Mouse (Mus musculus) stomach, embryonic 14.5 days (tissue): ENCODE measurements around the gene Gjd3. TPM values are rescaled to one million over a fixed set of nuclear protein-coding genes. Genes with fewer than 3 reads are reported as not detected.

Experiments
- ATAC-seq: fragments of 200-750 bp; cut with Nextera tagmentation; 2 replicates; pipeline ENCODE4 v1.8.0; 2017; ENCODE audit warnings: low read depth, moderate TSS enrichment; ENCODE audit not compliant: insufficient number of reproducible peaks, insufficient read depth, low FRiP score
- H3K27ac ChIP-seq: fragments of 300-500 bp; sonication (generic); 2 replicates; pipeline ENCODE4 v1.5.1; 2014; ENCODE audit warnings: mild to moderate bottlenecking, low read length, moderate library complexity, mixed read lengths
- H3K27me3 ChIP-seq: fragments of 300-500 bp; sonication (generic); 2 replicates; pipeline ENCODE4 v1.6.1; 2014; ENCODE audit warnings: low read length, control low read depth, mixed read lengths; ENCODE audit not compliant: control insufficient read depth, insufficient read depth
- H3K36me3 ChIP-seq: fragments of 300-500 bp; sonication (generic); 2 replicates; pipeline ENCODE4 v1.6.1; 2014; ENCODE audit warnings: mild to moderate bottlenecking, control low read depth, low read length, moderate library complexity, mixed read lengths; ENCODE audit not compliant: control insufficient read depth, insufficient read depth
- H3K4me1 ChIP-seq: fragments of 300-500 bp; sonication (generic); 2 replicates; pipeline ENCODE4 v1.6.1; 2014; ENCODE audit warnings: low read length, control low read depth, mixed read lengths; ENCODE audit not compliant: control insufficient read depth, insufficient read depth
- H3K4me2 ChIP-seq: fragments of 300-500 bp; sonication (generic); replicated peaks from 2 replicates; pipeline ENCODE4 v1.6.1; 2014; ENCODE audit warnings: low read depth, low read length, control low read depth
- H3K4me3 ChIP-seq: fragments of 300-500 bp; sonication (generic); 2 replicates; pipeline ENCODE4 v1.5.1; 2014; ENCODE audit warnings: low read depth, low read length, control low read depth
- H3K9ac ChIP-seq: fragments of 300-500 bp; sonication (generic); replicated peaks from 2 replicates; pipeline ENCODE4 v1.6.1; 2014; ENCODE audit warnings: low read depth, mild to moderate bottlenecking, control low read depth, low read length, moderate library complexity, mixed read lengths
- H3K9me3 ChIP-seq: fragments of 300-500 bp; sonication (generic); 2 replicates; pipeline ENCODE4 v1.6.1; 2016; ENCODE audit warnings: low read depth, low read length, control low read depth; ENCODE audit not compliant: control insufficient read depth
- WGBS: fragments of 180-500 bp; shearing (Covaris S2); extraction: QIAGEN DNeasy Blood & Tissue Kit; methylation state at CpG from one replicate; pipeline ENCODE4 v1.1.7; 2014; 5-methylcytosine and 5-hydroxymethylcytosine counted together
- polyA plus RNA-seq: library from polyadenylated mRNA; unstranded; fragments of >200 nt; fragmentation: Nextera tagmentation; extraction: Ambion mirVana; gene quantifications from 2 replicates; pipeline ENCODE4 v1.2.1, GENCODE M21; 2014

Gjd3 gene
- polyA plus RNA-seq, 1 experiment from 2014 or later = not detected

- H3K4me2 ChIP-seq = no peak overlapping the region
- H3K27me3 ChIP-seq = no peaks in the 10 kb centered on the region
- peaks cover 8% of the 10 kb centered on the region for H3K36me3 ChIP-seq
- 81% methylated on average over 7 of the region's 7 CpGs for whole genome bisulfite sequencing
- H3K4me1 ChIP-seq = peaks cover 76% of the 10 kb centered on the region
- H3K4me3 ChIP-seq = no peak overlapping the region
- H3K9ac ChIP-seq = no peak overlapping the region
- ATAC-seq = no peak
- H3K9me3 ChIP-seq = no peaks in the 10 kb centered on the region
- H3K27ac ChIP-seq = no peak overlapping the region; the same call in 1 of the 2 replicates
Observed at GRCm38 (mm10) chr11:98949958-98950460, 32.8 kb downstream of the Gjd3 start.

- no peak overlapping the region for H3K9ac ChIP-seq
- peaks cover 8% of the 10 kb centered on the region for H3K36me3 ChIP-seq
- no peak for ATAC-seq
- no peak overlapping the region for H3K27ac ChIP-seq
- H3K9me3 ChIP-seq = no peaks in the 10 kb centered on the region
- H3K27me3 ChIP-seq = no peaks in the 10 kb centered on the region
- no peak overlapping the region for H3K4me2 ChIP-seq
- peaks cover 76% of the 10 kb centered on the region for H3K4me1 ChIP-seq
- no peak overlapping the region for H3K4me3 ChIP-seq
- WGBS = 54% methylated on average over 12 of the region's 12 CpGs
Observed at GRCm38 (mm10) chr11:98949242-98949957, 33.4 kb downstream of the Gjd3 start.

DNA sequence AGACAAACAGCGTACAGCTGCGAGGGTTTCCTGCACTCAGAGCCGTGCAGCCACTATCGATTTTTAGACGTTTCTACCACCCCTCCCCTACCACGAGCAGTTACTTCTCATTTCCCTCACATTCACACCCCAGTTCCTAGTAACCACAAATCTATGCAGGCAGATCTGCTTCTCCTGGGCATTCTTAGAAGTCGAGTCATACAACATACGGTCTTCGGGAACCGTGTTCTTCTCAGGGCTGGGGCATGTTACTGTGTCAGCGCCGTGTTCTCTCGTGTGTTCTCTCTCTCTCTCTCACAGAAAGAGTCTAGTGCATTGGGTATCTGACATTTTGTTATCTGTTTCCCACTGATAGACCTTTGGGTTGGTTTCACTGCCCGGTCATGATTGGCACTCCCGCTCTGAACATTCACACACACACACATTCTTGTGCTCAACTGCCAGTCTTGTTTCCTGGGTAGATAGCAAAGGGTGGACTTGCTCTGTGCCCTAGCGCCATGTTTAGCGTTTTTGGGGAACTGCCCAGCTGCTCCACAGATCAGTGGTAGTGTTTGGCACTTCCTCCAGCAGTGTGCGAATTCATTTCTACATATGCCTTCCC, 34.7 kb downstream of the Gjd3 start:
- Histone ChIP-seq H3K4me1 (peaks cover 78% of the 10 kb centered on the region), H3K9me3 (no peaks in the 10 kb centered on the region), H3K27ac (peak overlapping the region; percentile 67; the same call in 1 of the 2 replicates), H3K27me3 (no peaks in the 10 kb centered on the region), H3K36me3 (peaks cover 8% of the 10 kb centered on the region), H3K4me3 (no peak overlapping the region), H3K4me2 (no peak overlapping the region), H3K9ac (0 out of 2 replicates have a peak overlapping the region, but pooled peaks have one; percentile 6)
- WGBS = 51% methylated on average over 18 of the region's 18 CpGs
- no peak for ATAC-seq

DNA sequence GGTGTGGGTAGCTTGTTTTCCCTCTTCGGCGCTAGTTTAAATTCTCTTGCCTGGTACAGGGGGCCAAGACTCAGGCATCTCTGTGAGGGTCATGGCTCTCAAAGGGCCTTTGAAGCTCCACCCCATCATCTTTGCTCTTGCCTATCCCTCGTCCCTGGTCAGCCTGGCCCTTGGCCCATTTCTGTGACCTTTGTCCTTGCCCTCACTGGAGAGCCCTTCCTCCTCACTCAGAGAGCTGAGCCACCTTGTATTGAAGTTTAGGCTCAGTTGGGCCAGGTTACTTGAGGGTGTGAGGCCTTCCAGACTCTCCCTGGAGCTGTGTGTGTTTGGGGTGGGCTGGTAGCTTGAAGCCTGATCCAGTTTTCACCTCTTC, 37.2 kb downstream of the Gjd3 start:
- Histone ChIP-seq H3K4me1 (peaks cover 85% of the 10 kb centered on the region), H3K4me2 (no peak overlapping the region), H3K9ac (no peak overlapping the region), H3K27ac (peak overlapping the region; percentile 40; the same call in 1 of the 2 replicates), H3K4me3 (peak overlapping the region; percentile 8; the same call in 1 of the 2 replicates), H3K9me3 (no peaks in the 10 kb centered on the region), H3K27me3 (no peaks in the 10 kb centered on the region), H3K36me3 (peaks cover 7% of the 10 kb centered on the region)
- ATAC-seq = no peak
- WGBS = 53% methylated on average over 3 of the region's 3 CpGs

- no peak for ATAC-seq
- Histone ChIP-seq H3K9ac (no peak overlapping the region; the same call in 1 of the 2 replicates), H3K27me3 (no peaks in the 10 kb centered on the region), H3K4me1 (peaks cover 85% of the 10 kb centered on the region), H3K9me3 (no peaks in the 10 kb centered on the region), H3K4me2 (peak overlapping the region; percentile 19; the same call in 1 of the 2 replicates), H3K27ac (peak overlapping the region; percentile 96), H3K36me3 (peaks cover 1% of the 10 kb centered on the region), H3K4me3 (peak overlapping the region; percentile 8; the same call in 1 of the 2 replicates)
- WGBS = 24% methylated on average over 11 of the region's 11 CpGs
Observed at GRCm38 (mm10) chr11:98944897-98945604, 37.8 kb downstream of the Gjd3 start.

DNA sequence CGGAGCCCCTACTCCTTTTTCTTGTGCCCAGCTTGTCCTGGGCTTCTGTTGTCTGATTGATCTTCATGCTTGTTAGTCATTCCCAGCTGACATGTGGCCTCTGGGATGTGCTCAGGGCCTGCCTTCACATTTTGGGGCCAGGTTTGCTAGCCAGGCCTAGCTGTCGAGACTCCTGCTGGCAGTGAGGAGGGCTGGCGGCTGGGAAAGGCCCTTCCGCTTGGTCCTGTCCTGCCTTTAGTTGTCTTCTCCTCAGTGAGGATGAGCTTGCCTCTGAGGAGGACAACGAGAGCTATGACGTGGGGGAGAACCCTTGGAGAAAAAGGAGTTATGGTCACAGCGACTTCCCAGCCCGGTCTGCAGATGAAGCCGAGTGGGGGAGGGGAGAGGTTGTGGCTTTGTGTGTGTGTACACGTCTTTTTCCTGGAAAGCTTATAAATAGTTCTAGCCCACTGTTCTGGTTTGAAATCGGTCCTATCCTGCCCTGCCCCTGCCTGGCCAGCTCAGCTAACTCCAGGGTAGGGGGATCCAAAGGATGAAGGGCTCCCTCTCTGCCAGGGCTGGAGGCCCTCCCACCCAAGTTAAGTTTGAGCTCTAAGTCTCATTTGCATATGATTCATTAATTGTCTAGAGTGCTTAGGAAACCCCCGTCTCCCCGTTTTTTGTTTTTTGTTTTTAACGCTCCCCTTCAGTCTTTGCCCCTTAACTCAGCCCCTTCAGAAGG, 38.9 kb downstream of the Gjd3 start:
- 25% methylated on average over 14 of the region's 14 CpGs for WGBS
- Histone ChIP-seq H3K4me1 (peaks cover 87% of the 10 kb centered on the region), H3K4me2 (peak overlapping the region; percentile 20), H3K27ac (peak overlapping the region; percentile 96; the same call in 1 of the 2 replicates), H3K27me3 (no peaks in the 10 kb centered on the region), H3K36me3 (no peaks in the 10 kb centered on the region), H3K9ac (no peak overlapping the region), H3K4me3 (no peak overlapping the region), H3K9me3 (no peaks in the 10 kb centered on the region)
- no peak for ATAC-seq

- Histone ChIP-seq H3K4me1 (peaks cover 90% of the 10 kb centered on the region), H3K4me2 (peak overlapping the region; percentile 96; the same call in 1 of the 2 replicates), H3K4me3 (no peak overlapping the region), H3K9ac (no peak overlapping the region), H3K36me3 (no peaks in the 10 kb centered on the region), H3K27ac (peak overlapping the region; percentile 96), H3K9me3 (no peaks in the 10 kb centered on the region), H3K27me3 (no peaks in the 10 kb centered on the region)
- ATAC-seq = no peak
- 52% methylated on average over 8 of the region's 8 CpGs for WGBS
Observed at GRCm38 (mm10) chr11:98942923-98943641, 39.7 kb downstream of the Gjd3 start.
